In genomic region chr5:53684417-53684816, GRCm38 (mm10) we compare ENCODE assay signal across 31 mouse cellular contexts. TPM values are rescaled to one million over a fixed set of nuclear protein-coding genes. Genes with fewer than 3 reads are reported as not detected.
"Had no signal": no experiment of that assay in that cellular context is flagged by ENCODE, and none has a peak within 500 bp of the region (broad histone marks: within the 10 kb centered on the region; RNA-seq: fewer than 3 reads in every experiment).

No protein-coding gene starts in this region.

- H3K27ac ChIP-seq: heart, adult 2 months; heart, embryonic 13.5 days; heart, embryonic 15.5 days; hindbrain, embryonic 14.5 days; kidney, embryonic 15.5 days; kidney, postnatal 0 days; limb, embryonic 13.5 days; limb, embryonic 15.5 days; liver, embryonic 12.5 days; liver, embryonic 14.5 days had no signal

- H3K4me2 ChIP-seq: heart, embryonic 11.5 days; heart, embryonic 13.5 days; heart, embryonic 15.5 days; hindbrain, embryonic 14.5 days; kidney, embryonic 15.5 days; limb, embryonic 13.5 days; limb, embryonic 15.5 days; liver, embryonic 12.5 days had no signal

- H3K9ac ChIP-seq: heart, embryonic 13.5 days; heart, embryonic 15.5 days; hindbrain, embryonic 14.5 days; kidney, embryonic 15.5 days; limb, embryonic 13.5 days; limb, embryonic 15.5 days; liver, embryonic 12.5 days; liver, embryonic 14.5 days had no signal

- H3K9me3 ChIP-seq: heart, embryonic 13.5 days; heart, embryonic 15.5 days; kidney, embryonic 15.5 days; limb, embryonic 13.5 days; limb, embryonic 15.5 days; liver, embryonic 12.5 days had no signal

- ATAC-seq: hindbrain, embryonic 16.5 days; intestine, embryonic 16.5 days; liver, embryonic 12.5 days had no signal

- DNase-seq: gastrocnemius, postnatal 14 days; gastrocnemius, postnatal 36 days; heart, adult 11 months; heart, adult 2 months; heart, postnatal 14 days; heart, postnatal 36 days; kidney, adult 11 months; kidney, postnatal 14 days; kidney, postnatal 36 days; layer of hippocampus, adult 9-11 months; layer of hippocampus, postnatal 36 days; left cerebral cortex, postnatal 4 days had no signal

- H3K4me3 ChIP-seq: heart, adult 2 months; heart, embryonic 13.5 days; heart, embryonic 15.5 days; kidney, embryonic 15.5 days; limb, embryonic 13.5 days; limb, embryonic 15.5 days; liver, embryonic 12.5 days had no signal

- H3K36me3 ChIP-seq: heart, embryonic 13.5 days; heart, embryonic 15.5 days; kidney, embryonic 15.5 days; limb, embryonic 13.5 days; limb, embryonic 15.5 days; liver, embryonic 12.5 days had no signal

- H3K27me3 ChIP-seq: kidney, embryonic 15.5 days; limb, embryonic 13.5 days; limb, embryonic 15.5 days had no signal

- H3K4me1 ChIP-seq: heart, embryonic 15.5 days; kidney, embryonic 15.5 days; limb, embryonic 13.5 days; limb, embryonic 15.5 days; liver, embryonic 12.5 days had no signal

RNA-seq across cellular contexts. Expression of gene Cckar, which starts 23.1 kb away (rescaled TPM):
- total RNA-seq: gastrocnemius, adult 18-20 months; gastrocnemius, adult 8-10 months; gastrocnemius, postnatal 14 days; gastrocnemius, postnatal 36 days; heart, adult 2 months; heart, postnatal 36 days; hematopoietic stem cell, adult 5-6 weeks; layer of hippocampus, adult 18-20 months; layer of hippocampus, adult 8-10 months; layer of hippocampus, postnatal 36 days had no signal
- polyA plus RNA-seq: gonadal fat pad, adult 2 months; liver, adult 2 months had no signal
